Mouse (Mus musculus): ENCODE results near the gene Myg1. TPM values are rescaled to one million over a fixed set of nuclear protein-coding genes. Genes with fewer than 3 reads are reported as not detected.

The Myg1 gene
- polyA plus RNA-seq, 1 experiment from 2014 or later, result 77.8 TPM

DNA sequence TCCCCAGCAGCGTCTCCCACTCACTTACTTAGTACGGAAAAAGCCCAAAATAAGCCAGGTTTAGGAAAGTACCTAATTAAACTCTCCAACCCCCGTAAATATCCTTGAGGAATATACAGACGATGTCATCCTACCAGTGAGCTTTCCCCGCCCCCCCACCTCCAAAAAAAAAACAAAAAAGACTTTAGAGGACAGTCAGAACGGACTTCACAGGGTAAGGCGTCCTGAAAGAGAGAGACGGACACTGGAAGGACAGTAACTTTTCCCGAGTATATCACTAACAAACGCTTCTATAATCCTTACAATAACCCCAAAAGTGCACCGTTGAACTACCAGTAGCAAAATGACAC lies 19.4 kb downstream of the Myg1 start:
- Histone ChIP-seq H3K27me3 (replicated peaks) (peaks cover 5% of the 10 kb centered on the region; the same call in 1 of the 2 replicates), H3K4me1 (replicated peaks) (peaks cover 17% of the 10 kb centered on the region), H3K4me3 (replicated peaks) (peak overlapping the region; percentile 58), H3K9ac (peak overlapping the region; percentile 18; the same call in 1 of the 2 replicates), H3K9me3 (no peaks in the 10 kb centered on the region), H3K36me3 (no peaks in the 10 kb centered on the region; the same call in none of the 2 replicates), H3K4me2 (replicated peaks) (peak overlapping the region; percentile 79), H3K27ac (no peak overlapping the region)
- WGBS, result 9% methylated on average over 11 of the region's 11 CpGs
- peak; percentile 39 for ATAC-seq

DNA sequence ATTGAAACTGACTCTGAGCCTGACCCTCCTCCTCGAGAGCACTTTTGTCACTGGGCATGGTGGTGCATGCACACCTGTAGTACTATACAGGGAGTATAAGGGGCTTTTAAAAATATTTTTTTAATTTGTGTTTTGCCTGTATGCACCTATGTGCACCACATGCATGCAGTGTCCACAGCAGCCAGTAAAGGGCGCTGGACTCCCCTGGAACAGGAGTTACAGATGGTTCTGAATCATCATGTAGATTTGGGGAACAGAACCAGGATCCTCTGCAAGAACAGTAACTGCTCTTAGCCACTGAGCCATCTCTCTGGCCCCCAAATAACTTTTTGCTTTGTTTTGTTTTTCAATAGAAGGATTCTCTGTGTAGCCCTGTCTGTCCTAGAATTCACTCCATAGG lies 20.7 kb downstream of the Myg1 start:
- Histone ChIP-seq H3K4me3 (replicated peaks) (no peak overlapping the region), H3K36me3 (no peaks in the 10 kb centered on the region), H3K4me1 (replicated peaks) (peaks cover 21% of the 10 kb centered on the region), H3K4me2 (replicated peaks) (no peak overlapping the region), H3K9ac (no peak overlapping the region), H3K9me3 (no peaks in the 10 kb centered on the region), H3K27ac (no peak overlapping the region), H3K27me3 (replicated peaks) (peaks cover 18% of the 10 kb centered on the region)
- 59% methylated on average over 2 of the region's 2 CpGs for WGBS
- no peak for ATAC-seq

DNA sequence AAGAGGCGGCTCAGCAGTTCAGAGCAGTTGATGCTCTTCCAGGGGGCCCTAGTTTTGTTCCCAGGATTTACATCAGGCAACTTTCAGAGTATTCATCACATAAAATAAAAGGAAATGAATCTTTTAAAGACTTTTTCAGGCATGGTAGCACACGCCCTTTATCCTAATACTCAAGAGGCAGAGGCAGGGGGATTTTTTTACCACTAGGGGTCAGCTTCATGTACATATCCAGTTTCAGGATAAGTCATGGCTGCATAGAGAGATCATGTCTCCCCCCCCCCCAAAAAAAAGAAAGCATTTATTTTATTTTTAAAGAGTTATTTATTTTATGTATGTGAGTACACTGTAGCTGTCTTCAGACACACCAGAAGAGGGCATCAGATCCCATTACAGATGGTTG lies 22.5 kb downstream of the Myg1 start:
- H3K4me3 ChIP-seq (replicated peaks), result no peak overlapping the region
- ATAC-seq, result no peak
- no peak overlapping the region for H3K4me2 ChIP-seq (replicated peaks)
- H3K36me3 ChIP-seq, result no peaks in the 10 kb centered on the region
- H3K27me3 ChIP-seq (replicated peaks), result peaks cover 36% of the 10 kb centered on the region
- no peak overlapping the region for H3K9ac ChIP-seq
- WGBS, result 83% methylated on average over 2 of the region's 2 CpGs
- no peak overlapping the region for H3K27ac ChIP-seq
- peaks cover 31% of the 10 kb centered on the region for H3K4me1 ChIP-seq (replicated peaks)
- H3K9me3 ChIP-seq, result no peaks in the 10 kb centered on the region

DNA sequence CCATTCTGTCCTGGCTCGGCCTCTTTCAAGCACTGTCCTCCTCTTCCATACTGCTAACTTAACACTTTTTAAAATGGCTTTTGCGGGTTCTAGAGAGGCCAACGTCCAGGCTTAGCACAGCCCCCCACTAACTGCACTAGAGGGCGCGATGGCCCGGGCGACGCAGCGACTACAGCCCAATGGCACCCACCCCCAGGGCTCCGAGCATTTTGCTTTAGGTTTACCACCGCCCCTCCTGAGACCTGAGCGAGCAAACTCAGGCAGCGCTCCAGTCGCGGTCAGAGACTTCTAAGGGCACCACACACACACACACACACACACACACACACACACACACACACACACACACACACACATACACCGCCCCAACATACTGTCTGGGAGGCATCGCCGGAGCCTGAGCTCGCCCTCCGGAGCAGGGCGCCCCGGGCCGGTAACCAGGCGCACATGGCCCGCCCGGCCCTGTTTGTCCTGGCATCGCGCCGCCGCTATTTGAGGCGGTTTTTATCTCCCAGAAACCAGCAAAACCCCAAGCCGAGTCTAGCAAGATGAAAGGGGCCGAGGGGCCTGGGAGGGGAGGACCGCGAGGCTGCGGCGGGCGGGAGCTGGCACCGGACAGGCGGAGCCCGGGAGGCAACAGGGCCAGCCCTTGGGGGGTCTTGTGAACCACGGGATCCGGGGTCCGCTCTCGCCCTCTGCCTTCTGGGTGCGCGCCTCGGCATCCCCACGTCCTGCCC lies 23.8 kb downstream of the Myg1 start:
- WGBS, result under 1% methylated on average over 49 of the region's 49 CpGs
- H3K27me3 ChIP-seq (replicated peaks), result peaks cover 37% of the 10 kb centered on the region
- H3K4me3 ChIP-seq (replicated peaks), result peak overlapping the region; percentile 53
- peak overlapping the region; percentile 99 for H3K4me2 ChIP-seq (replicated peaks)
- no peaks in the 10 kb centered on the region for H3K9me3 ChIP-seq
- peak overlapping the region; percentile 71 for H3K27ac ChIP-seq
- peak overlapping the region; percentile 66 for H3K9ac ChIP-seq
- peak; percentile 57 for ATAC-seq
- no peaks in the 10 kb centered on the region for H3K36me3 ChIP-seq
- H3K4me1 ChIP-seq (replicated peaks), result peaks cover 25% of the 10 kb centered on the region

DNA sequence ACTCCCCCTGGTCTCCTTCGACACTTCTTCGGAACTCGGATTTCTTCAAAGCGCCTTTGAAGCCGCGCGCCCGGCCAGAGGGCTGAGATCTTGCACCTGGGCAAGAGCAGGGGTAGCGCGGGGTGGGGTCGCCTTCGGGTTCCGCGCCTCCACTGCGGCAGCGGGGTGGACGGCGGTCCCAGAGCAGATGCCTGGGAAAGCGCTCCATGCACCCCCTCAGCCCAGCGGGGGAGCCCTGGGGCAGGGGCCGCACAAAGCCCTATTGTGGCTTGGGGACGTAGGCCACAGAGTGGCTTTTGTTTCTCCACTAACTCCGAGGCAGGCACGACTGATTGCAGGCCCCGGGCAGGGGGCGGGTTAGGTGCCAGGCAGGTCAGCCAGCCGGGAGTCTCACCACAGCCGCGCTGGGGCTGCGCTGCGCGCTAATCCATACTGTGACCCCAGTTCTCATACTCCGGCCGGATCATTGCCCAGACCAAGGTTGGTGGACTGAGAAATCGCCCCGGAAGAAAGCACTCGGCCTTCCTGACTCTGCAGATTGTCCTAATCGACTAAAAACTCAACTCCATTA lies 24.4 kb downstream of the Myg1 start:
- peaks cover 25% of the 10 kb centered on the region for H3K4me1 ChIP-seq (replicated peaks)
- H3K9ac ChIP-seq, result peak overlapping the region; percentile 66
- peak overlapping the region; percentile 53 for H3K4me3 ChIP-seq (replicated peaks)
- H3K27ac ChIP-seq, result peak overlapping the region; percentile 71
- no peaks in the 10 kb centered on the region for H3K9me3 ChIP-seq
- H3K27me3 ChIP-seq (replicated peaks), result peaks cover 37% of the 10 kb centered on the region
- H3K36me3 ChIP-seq, result no peaks in the 10 kb centered on the region
- peak; percentile 62 for ATAC-seq
- peak overlapping the region; percentile 99 for H3K4me2 ChIP-seq (replicated peaks)
- WGBS, result 7% methylated on average over 38 of the region's 38 CpGs

DNA sequence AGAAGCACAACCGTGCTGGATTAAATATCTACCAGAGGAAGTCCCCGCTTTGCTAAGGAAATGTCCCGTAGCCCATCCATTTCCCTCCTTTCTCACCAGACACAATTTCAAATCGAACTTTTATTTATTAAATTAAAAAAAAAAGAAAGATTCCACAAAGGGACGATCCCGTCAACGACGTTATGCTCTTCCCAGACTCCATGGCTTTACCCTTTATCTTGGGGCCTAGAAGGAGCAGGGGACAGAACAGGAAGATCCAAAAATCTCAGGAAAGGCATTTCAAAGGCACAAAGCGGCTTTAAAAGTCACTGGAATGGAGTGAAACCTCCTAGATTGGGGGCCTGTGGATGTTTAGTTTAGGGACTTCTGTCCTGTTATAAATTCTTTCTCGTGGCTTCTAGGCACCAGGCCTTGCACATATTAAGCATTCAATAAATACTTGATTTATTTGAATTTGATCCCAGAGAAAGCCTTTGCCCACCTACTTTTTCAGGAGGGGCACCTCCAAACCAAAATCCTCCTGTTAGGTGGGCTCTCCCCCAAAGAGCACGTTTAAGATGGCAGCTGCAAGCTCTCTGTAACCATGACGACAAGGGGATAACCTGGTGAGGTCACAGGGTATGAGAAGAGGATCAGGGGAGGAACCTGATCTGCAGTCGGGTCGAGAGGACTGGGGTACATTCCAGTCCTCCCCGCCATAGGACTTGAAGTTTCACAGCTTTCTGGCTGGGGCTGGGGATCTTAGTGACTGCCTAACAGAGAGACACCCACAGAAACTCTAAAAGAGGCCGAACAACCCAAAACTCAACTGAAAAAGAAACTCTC lies 25.2 kb downstream of the Myg1 start:
- Histone ChIP-seq H3K9me3 (no peaks in the 10 kb centered on the region), H3K4me3 (replicated peaks) (no peak overlapping the region; the same call in 1 of the 2 replicates), H3K27ac (no peak overlapping the region), H3K36me3 (no peaks in the 10 kb centered on the region), H3K27me3 (replicated peaks) (peaks cover 37% of the 10 kb centered on the region), H3K4me2 (replicated peaks) (peak overlapping the region; percentile 99; the same call in 1 of the 2 replicates), H3K4me1 (replicated peaks) (peaks cover 22% of the 10 kb centered on the region), H3K9ac (no peak overlapping the region; the same call in 1 of the 2 replicates)
- 51% methylated on average over 16 of the region's 16 CpGs for WGBS
- no peak for ATAC-seq

DNA sequence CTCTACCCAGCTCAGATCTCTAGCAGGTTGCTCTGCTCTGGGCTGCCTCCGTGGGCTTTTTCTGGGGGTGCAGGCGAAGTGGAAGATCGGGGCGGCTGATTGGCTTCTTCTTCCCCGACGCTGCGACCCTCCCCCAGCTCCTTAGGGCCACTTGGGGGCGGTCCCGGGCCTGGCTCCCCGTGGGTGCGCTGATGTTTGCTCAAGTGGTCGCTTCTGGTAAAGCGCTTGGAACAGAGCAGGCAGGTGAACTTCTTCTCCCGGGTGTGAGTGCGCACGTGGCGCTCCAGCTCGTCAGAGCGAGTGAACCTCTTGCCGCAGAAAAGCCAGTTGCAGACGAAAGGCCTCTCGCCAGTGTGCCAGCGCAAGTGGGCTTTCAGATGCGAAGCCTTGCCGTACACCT lies 26.6 kb downstream of the Myg1 start:
- peaks cover 37% of the 10 kb centered on the region for H3K27me3 ChIP-seq (replicated peaks)
- WGBS, result 4% methylated on average over 25 of the region's 25 CpGs

DNA sequence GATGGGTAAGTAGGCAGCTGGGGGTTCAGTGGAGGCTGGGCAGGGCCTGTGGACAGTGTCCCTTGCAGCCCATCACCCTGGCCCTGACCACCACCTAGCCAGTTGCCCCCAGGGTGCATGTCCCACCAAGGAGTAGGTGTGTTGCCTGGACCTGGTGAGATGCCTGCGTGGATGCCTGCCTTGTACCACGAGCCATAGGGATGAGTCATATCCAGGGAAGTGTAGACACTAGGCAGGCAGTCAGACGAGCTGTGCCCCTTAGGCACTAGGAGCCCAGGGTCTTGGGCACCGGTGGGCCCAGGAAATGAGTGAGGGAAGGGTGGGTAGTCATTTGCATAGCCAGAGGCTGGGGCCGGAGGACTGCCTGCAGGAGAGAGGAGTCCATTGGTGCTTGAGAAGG lies 27.3 kb downstream of the Myg1 start:
- Histone ChIP-seq H3K27ac (no peak overlapping the region), H3K9me3 (no peaks in the 10 kb centered on the region), H3K9ac (no peak overlapping the region), H3K36me3 (no peaks in the 10 kb centered on the region), H3K4me2 (replicated peaks) (no peak overlapping the region), H3K4me1 (replicated peaks) (peaks cover 27% of the 10 kb centered on the region), H3K27me3 (replicated peaks) (peaks cover 37% of the 10 kb centered on the region), H3K4me3 (replicated peaks) (no peak overlapping the region)
- no peak for ATAC-seq
- 41% methylated on average over 5 of the region's 5 CpGs for WGBS

More for the DNA sequence above, 26.6 kb downstream of the Myg1 start:
- ATAC-seq, result no peak
- Histone ChIP-seq H3K27ac (no peak overlapping the region), H3K4me2 (replicated peaks) (peak overlapping the region; percentile 48), H3K36me3 (no peaks in the 10 kb centered on the region), H3K9ac (no peak overlapping the region), H3K9me3 (no peaks in the 10 kb centered on the region), H3K4me1 (replicated peaks) (peaks cover 27% of the 10 kb centered on the region), H3K4me3 (replicated peaks) (0 out of 2 replicates have a peak overlapping the region, but pooled peaks have one; percentile 10)

DNA sequence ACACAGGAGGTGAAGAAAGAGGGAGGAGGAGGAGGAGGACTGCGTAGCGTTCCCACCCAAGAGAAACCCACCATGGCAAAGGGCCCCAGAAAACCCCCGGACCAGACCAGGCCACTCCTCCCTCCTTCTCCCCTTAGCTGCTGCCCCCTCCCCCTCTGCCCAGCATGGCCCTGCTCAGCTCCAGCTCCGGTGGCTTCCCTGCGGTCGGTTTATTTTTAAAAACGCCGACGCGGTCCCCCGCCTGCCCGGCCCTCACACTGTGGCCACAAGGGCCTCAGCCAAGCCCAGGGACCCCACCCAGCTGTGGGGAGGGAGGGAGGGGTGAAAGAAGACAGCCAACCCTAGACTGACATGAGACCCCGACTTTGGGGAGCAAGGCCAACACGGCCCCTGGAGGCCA lies 31.1 kb downstream of the Myg1 start:
- Histone ChIP-seq H3K27ac (0 out of 2 replicates have a peak overlapping the region, but pooled peaks have one; percentile 2), H3K9me3 (no peaks in the 10 kb centered on the region), H3K4me2 (replicated peaks) (peak overlapping the region; percentile 51), H3K4me1 (replicated peaks) (peaks cover 26% of the 10 kb centered on the region), H3K27me3 (replicated peaks) (peaks cover 20% of the 10 kb centered on the region), H3K9ac (peak overlapping the region; percentile 32), H3K4me3 (replicated peaks) (0 out of 2 replicates have a peak overlapping the region, but pooled peaks have one; percentile 4), H3K36me3 (no peaks in the 10 kb centered on the region)
- 0 out of 2 replicates have a peak, but pooled peaks have one; percentile 16 for ATAC-seq
- 12% methylated on average over 14 of the region's 14 CpGs for WGBS

DNA sequence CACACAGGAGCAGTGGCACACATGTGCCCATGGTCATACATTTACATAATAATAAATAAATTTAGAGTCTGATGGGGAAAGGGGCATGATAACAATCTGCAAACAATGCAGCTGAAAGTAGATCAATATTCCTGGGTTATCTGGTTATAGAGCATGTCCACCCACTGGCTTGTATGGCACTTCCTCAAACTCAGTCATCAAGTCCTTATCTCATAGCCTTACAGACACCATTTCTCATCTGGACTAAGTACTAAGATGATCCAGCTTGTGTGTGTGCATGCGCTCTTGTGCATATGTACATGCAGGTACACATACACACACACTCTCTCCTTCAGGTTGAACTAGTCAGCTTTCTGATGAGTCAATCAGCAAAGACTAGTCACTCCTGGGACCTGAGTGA lies 33.2 kb downstream of the Myg1 start:
- H3K36me3 ChIP-seq, result no peaks in the 10 kb centered on the region
- no peak overlapping the region for H3K9ac ChIP-seq
- no peak overlapping the region for H3K4me2 ChIP-seq (replicated peaks)
- H3K4me1 ChIP-seq (replicated peaks), result peaks cover 17% of the 10 kb centered on the region
- no peaks in the 10 kb centered on the region for H3K9me3 ChIP-seq
- no peak overlapping the region for H3K4me3 ChIP-seq (replicated peaks)
- H3K27me3 ChIP-seq (replicated peaks), result peaks cover 5% of the 10 kb centered on the region
- WGBS, result 95% methylated on average over 1 of the region's 1 CpGs
- no peak overlapping the region for H3K27ac ChIP-seq
- ATAC-seq, result no peak

DNA sequence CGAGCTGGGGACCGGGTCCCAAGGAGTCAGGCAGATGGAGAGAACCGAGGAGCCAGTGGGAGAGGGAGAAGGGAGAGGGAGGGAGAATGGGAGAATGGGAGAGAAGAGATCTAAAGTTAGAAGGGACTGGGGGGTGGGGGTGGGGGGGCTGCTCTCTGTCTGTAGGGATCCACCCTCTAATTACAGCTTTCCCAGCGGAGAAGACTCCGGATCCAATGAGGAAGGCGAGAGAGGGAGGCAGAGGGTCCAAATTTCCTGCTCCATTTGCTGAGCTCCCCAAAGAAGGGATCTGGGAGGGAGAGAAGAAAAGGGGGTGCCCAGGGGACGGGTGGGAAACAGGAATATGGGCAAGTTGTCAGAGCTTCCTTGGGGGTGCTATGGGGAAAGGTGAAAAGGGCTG lies 34.7 kb downstream of the Myg1 start:
- ATAC-seq, result no peak
- peak overlapping the region; percentile 23; the same call in 1 of the 2 replicates for H3K4me3 ChIP-seq (replicated peaks)
- WGBS, result 13% methylated on average over 7 of the region's 7 CpGs
- peaks cover 10% of the 10 kb centered on the region for H3K27me3 ChIP-seq (replicated peaks)
- H3K9me3 ChIP-seq, result no peaks in the 10 kb centered on the region
- no peak overlapping the region for H3K27ac ChIP-seq
- peak overlapping the region; percentile 37 for H3K9ac ChIP-seq
- peaks cover 30% of the 10 kb centered on the region for H3K4me1 ChIP-seq (replicated peaks)
- peak overlapping the region; percentile 52 for H3K4me2 ChIP-seq (replicated peaks)
- no peaks in the 10 kb centered on the region for H3K36me3 ChIP-seq

DNA sequence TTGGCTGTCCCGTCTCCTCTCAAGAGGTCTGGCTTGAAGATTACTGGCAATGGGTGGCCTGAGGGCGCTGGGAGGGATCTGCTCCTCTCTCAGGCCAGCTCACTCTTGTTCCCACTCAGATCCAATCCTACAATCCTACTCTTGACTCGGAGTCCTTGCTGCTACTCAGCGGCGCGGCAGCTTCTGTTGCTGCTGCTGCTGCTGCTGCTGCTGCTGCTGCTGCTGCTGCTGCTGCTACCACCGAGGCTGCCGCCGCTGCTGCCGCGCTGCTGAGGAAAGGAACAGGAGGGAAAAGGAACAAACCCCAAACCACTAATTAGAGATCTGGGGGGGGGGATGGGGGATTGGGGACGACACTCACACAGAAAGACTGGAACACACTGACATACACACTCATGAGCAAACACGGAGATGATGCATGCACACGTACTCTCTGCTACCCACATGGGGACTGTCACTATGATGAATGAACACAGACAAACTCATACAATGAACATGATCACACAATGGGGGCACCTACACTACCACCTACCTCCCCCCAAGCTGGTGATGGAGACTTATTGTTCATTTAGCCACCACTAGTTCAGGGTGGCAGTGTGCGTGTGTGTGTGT lies 35.3 kb downstream of the Myg1 start, which contains the start of gene Sp7:
Sp7 (minus strand) TSS at position 450 of the 612 bp plus-strand sequence.
- Histone ChIP-seq H3K4me1 (replicated peaks) (peaks cover 31% of the 10 kb centered on the region), H3K27me3 (replicated peaks) (peaks cover 10% of the 10 kb centered on the region), H3K9ac (peak within 1 kb of the TSS; percentile 37), H3K4me2 (replicated peaks) (peak within 1 kb of the TSS; percentile 52), H3K4me3 (replicated peaks) (peak within 1 kb of the TSS; percentile 23), H3K36me3 (no peaks in the 10 kb centered on the region), H3K9me3 (no peaks in the 10 kb centered on the region), H3K27ac (no peak within 1 kb of the TSS)
- 10% methylated on average over 14 of the region's 15 CpGs for WGBS
- no peak for ATAC-seq
